Mouse (Mus musculus): ENCODE measurements around the gene Erg. TPM values are rescaled to one million over a fixed set of nuclear protein-coding genes. Genes with fewer than 3 reads are reported as not detected.

Erg gene
- total RNA-seq, 2 experiments from 2014 or later: 6.8 to 9.2 TPM

DNA sequence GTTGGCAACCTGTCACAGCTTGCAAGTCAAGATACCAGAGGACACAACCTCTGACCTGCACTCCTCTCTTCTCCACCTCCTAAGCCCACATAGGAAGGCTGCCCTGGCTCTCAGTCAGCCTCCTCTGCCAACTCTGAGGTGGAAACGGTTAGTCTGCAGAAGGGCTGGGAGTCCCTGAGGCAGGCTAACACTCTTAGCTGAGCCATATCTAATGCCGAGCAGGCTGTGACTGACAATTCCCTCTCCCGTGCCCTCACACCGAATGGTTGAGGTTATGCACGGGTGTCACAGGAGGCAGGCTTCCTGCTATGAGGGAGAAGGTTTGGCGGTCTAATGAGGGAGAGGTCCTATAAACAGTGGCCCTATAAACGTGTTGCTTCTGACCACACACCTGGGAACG lies 232.6 kb downstream of the Erg start:
- DNase-seq (ENCODE audit: low spot score): no peak

DNA sequence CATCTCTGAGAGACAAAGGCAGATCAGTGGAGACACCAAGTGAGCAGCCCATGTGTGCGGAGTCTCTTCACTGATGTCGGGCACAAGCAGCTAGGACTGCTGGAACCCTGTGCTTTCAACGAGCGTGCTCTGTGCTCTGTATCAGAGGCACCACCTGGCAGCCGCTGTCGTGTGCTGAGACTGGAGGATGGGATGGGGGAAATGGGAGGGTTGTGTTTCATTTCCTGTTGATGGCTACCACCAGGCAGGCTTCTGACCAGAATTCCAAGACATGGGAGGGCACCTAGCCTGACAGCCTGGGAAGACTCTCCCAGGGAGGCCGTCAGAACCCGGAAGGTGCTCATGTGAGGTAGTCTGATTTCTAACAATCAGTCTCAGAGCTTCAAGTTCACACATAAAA lies 234.1 kb downstream of the Erg start:
- no peak for DNase-seq (ENCODE audit: low spot score)

DNA sequence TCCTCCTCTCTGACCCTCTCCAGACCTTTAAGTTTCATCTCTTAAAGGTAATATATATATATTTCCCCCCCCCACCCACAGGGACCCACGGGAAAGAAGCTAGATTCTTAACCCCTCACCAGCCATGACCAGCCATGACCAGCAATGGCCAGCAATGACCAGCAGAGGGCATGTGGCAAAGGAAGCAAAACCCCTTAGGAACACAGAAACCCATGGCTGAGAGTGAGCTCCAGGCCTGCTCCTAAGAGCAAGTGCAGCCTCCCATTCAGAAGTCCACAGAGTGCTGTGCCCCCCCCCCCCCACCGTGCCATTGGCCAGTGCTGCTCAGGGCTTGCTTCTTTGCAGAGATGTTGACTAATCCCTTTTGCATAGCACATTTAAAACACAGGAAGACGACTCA lies 235.9 kb downstream of the Erg start:
- peak; percentile 21 for DNase-seq (ENCODE audit: low spot score)

DNA sequence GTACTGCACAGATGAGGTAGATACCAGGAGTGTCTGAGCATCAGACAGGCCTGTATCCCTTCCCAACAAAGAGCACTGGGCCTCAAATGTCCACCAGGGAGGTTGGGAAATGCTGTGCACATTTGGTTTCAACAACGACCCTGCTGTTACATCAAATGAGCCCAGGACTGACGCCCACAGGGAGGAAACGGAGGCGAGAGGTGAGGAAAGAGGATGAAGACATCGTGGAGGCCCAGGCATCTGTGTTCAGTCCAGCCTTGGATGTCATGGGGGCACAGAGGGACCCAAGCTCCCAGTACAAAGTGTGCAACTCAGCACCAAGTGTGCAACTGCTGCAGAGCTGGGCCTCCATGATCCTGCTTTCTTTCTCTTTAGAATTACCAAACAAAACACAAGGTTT lies 236.6 kb downstream of the Erg start:
- DNase-seq (ENCODE audit: low spot score): no peak

DNA sequence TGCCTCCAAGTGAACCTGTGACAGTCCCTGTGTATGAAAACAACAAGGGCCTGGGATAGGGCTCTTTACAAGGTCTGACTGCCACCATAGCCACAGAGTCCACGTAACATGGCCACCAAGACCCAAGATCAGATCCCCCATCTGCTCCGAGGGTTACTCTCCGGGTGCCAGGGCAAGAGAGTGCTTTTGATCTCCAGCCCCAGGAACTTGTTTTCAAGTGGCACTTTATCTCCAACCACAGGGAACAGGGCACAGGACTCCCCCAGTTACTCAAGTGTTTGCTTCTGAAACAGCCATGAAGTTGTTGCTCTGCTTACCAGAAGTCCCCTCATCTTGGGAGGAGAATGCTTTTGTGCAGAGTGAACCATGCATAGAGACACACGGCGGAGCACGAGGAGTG lies 237.0 kb downstream of the Erg start:
- DNase-seq (ENCODE audit: low spot score): no peak

DNA sequence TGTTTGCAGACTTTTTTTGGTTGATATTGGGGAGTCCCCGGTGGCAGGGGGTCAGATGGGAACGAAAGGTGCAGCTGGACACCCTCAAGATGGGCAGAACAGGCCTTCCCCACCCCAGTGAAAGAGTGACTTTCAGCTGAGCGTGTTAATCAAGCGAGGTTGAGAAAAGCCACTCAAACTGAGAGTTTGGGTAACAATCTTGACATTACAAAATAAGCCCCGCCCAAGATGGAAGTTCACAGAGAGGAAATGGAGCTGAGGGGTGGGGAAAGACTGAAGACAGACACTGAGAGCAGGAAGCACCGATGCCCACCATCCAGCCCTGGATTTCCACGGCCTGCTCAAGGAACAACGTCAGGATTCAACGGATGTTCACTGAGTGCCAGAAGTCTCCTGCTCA lies 237.8 kb downstream of the Erg start:
- DNase-seq (ENCODE audit: low spot score): no peak

DNA sequence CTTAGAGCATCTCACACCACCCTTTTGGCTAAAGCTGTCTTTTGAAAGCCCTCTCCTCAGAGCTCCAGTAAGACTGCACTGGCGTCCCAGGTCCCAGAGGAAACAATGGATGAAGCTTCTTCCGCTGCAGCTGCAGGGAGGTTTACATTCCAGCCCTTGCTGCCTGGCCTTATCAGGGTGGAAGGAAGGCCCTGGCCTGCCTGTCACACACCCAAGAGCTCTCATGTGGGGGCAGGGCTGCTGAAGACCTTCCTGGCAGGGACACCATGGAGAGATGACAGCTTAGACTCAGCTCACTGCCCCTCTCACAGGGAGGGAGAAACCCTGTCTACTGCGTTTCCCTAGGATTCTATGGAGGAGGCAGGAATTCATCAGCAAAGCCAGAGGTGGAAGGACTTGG lies 239.2 kb downstream of the Erg start:
- no peak for DNase-seq (ENCODE audit: low spot score)

DNA sequence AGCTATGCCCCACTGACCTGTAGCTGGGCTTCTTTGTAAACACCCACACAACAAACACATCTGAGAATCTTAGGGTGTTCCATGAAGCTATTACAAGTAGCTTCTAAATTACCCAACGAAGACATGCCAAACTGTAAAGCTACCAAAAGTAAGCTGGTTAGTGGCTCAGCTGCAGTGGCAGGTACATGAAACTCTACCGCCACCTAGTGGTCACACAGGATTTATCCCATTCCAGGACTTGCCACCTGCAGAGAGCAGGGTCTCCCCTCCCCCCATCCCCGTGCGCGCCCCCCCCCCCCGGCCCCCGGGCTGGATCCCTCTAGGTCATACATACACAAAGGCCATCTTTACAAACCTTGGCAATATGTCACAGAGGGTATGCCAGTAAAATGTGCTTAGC lies 240.5 kb downstream of the Erg start:
- DNase-seq (ENCODE audit: low spot score): peak; percentile 70

DNA sequence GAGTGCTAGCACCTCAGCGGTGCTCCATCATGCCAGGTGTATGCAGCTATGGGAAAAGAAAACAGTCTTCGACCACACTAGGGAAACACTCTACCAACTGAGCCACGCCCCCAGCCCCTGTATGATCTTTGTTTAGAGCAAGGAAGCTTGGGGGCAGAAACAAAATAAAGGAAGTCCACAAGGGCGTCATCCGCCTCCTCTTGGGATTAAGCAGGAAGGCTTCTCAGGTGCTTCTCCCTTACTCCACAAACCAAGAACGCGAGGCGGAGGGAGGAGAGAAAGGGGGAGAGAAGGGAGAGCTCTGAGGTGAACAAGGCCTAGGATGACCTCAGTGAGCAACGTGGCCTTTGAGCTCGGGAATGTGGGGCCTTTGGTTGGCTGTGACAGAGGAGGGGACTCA lies 241.4 kb downstream of the Erg start:
- no peak for DNase-seq (ENCODE audit: low spot score)

DNA sequence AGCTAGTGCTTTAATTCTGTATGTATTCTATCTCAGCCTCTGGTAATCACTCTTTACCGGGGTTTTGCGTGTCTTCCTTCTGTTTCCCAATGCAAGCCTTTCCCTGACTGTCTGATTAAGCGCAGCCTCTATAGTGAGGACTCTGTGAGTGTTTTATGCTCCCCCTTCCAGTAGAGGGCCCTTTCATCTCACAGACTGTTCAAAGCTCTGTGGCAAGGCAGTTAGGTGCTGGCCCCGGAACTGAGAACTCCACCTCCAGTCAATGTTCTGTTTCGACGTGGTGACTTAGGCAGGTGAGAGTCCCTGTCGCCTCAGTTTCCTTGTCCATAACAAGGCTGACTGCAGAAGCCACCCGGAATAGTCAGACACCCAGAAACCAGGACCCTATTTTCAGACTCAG lies 244.4 kb downstream of the Erg start:
- DNase-seq (ENCODE audit: low spot score): no peak

DNA sequence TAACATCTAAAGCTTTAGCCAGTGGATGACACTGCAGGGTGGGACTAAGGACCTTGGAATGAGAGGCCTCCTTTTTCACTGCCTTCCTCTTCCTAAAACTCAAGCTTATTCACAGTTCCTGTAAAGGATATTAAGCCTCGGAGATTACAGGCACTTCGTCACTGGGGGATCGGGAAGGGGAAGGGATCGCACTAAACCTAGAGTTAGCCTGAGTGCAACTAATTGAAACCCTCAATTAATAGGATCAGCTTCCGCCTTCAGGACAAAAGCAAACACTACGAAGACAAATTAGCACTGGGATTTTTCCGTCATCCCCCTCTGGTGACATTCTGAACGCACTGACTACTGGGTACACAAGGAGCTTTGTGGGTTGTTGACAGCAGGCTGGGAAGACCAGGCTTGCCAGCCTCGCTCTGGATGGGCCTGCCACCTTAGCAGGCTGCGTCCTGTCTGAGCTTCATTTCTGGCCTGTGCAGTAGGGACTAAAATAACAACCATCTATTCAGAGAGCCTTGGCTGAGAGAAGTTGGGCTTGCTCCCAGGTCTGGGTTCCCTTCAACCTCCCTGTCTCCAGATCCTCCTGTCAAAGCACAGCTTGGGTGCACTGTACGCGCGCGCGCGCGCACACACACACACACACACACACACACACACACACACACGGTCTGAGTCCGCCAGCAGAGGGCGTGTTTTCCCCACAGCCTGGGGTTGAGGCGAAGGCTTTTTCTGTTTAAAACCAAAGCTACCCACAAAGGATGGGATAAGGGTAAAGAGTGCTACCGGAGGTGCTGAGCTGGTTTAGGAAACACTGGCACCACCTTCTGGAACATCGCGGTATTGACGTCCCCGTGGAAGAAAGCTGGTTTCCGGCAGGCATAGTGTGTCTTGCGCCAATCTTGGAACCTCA lies 245.3 kb downstream of the Erg start:
- DNase-seq (ENCODE audit: low spot score): peak; percentile 64

DNA sequence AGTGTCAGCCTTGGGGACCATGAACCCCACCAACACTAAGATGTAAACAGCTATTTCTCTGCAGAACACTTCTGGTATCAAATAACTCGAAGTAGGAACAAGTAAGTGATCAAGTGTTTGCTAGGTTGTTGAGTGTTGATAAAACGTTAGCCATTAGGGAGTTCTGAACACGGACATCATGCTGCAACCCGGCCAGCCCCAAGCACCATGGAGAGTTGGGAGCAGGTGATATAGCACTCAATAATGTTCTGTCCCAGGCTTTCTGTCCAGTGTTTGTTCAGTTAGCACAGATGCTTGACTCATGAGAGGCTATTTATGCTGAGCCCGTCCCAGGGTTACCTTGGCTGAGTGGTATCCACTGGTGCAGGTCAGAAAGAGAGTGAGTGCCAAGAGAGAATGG lies 254.2 kb downstream of the Erg start:
- DNase-seq (ENCODE audit: low spot score): no peak

DNA sequence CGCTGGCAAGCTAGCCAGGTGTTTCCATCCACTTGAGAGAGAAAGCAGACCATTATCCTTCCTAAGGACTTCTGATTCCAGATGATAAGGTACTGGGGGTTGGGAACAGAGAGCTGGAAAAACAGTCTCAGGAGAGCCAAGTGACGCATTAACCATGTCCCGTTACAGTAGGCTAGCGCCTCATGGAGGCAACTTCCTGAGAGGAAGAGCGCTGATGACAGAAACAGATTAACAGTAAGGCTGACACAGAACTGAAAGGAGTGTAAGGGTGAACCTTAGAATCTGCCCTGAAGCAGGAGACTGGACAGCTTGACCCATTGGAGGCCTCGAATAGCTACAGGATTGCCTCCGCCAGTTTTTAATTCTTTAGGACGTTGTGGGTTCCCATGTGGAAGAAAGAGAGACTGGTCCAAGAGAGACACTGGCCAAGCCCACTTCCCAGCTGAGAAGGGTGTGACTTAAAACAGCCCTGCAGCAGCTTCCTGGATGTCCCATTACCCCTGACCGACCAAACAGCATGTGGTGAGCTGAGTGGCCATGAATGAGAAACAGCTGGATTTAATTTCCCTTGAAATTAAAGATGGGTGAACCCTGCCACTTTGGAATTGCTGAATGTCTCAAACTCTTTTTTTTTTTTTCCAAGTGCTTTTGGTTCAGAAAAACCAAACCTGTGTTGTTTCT lies 264.3 kb downstream of the Erg start:
- no peak for DNase-seq (ENCODE audit: low spot score)

Other genes with a start within 250 kb of the Erg start
- gene Ets2, start 115.5 kb upstream of the Erg start, total RNA-seq (2021): 10 to 100 TPM; 20.5 to 26.7 TPM